Mouse (Mus musculus): ENCODE data around the gene Smim14. TPM values are rescaled to one million over a fixed set of nuclear protein-coding genes. Genes with fewer than 3 reads are reported as not detected.

The Smim14 gene
- total RNA-seq, 2 experiments from 2014 or later: 45.5 to 49.0 TPM

- no peak for DNase-seq
Observed at GRCm38 (mm10) chr5:65460361-65460760, 76.6 kb downstream of the Smim14 start.

GRCm38 (mm10) chr5:65459454-65459853 is 77.5 kb downstream of the Smim14 start:
- no peak for DNase-seq

GRCm38 (mm10) chr5:65457846-65458245 is 79.1 kb downstream of the Smim14 start:
- DNase-seq: no peak

- DNase-seq: no peak
Observed at GRCm38 (mm10) chr5:65457086-65457827, 79.7 kb downstream of the Smim14 start.

GRCm38 (mm10) chr5:65454771-65455170 is 82.2 kb downstream of the Smim14 start:
- DNase-seq: no peak

DNA sequence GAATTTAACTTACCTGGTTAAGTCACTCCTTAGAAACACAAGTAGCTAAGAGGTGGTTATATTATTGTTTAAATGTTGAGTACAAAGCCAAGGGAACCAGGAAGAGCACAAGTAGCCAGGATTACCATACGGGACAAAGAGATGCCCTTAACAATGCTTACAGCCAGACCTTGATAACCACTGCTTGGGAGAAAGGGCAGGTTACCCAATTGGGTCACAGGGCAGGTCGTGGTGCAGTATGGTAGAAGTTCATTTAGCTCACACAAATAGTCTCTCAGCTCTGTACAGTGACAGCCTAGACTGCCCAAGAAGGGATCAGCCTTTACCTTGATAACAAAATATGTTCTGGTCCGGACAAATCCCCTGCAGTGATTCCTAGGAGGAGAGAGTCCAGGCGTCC is 88.0 kb downstream of the Smim14 start:
- no peak for DNase-seq

GRCm38 (mm10) chr5:65447826-65448225 is 89.2 kb downstream of the Smim14 start:
- no peak for DNase-seq

- DNase-seq: no peak
Observed at GRCm38 (mm10) chr5:65446756-65447155, 90.2 kb downstream of the Smim14 start.

DNA sequence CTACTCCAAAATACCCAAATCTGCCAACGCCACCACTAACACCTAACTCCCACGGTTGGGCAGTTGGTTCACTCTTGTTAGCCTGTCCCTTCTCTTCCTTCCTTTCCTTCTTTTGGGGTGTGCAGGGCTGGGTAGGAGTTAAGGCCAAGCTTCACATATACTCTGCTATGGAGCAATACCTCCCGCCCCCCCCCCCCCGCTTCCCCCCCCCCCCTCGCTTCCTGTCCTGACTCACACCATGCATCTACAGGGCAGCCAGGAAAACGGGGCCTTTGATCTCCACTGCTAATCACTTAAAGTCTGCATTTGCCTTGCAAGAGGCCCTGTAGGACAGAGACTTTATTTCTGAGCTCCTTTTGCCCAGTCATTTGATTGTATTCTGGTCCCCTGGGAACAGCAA is 92.0 kb downstream of the Smim14 start:
- no peak for DNase-seq

DNA sequence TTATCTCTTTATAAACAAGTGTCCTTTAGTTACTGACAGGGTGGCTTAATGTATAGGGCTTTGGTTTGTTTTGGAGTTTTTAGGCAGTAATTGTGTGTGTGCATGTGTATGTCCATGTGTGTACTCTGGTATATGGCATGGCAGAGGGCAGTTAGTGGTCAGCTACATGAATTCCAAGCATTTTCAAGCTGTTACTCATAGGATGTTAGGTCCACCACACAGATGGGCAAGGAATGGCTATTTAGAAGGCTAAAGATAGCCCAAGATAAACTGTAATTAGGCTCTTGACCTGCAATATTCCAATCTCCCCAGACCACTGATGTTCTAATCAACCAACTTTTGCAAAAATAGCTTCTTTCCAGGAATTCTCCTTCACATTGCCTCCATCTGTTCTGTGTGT is 98.9 kb downstream of the Smim14 start:
- DNase-seq: no peak

- DNase-seq: peak; percentile 95
Observed at GRCm38 (mm10) chr5:65435806-65436561, 101.0 kb downstream of the Smim14 start, which contains the start of gene Ugdh. TSS of gene Ugdh (minus strand) at chr5:65435949.

DNA sequence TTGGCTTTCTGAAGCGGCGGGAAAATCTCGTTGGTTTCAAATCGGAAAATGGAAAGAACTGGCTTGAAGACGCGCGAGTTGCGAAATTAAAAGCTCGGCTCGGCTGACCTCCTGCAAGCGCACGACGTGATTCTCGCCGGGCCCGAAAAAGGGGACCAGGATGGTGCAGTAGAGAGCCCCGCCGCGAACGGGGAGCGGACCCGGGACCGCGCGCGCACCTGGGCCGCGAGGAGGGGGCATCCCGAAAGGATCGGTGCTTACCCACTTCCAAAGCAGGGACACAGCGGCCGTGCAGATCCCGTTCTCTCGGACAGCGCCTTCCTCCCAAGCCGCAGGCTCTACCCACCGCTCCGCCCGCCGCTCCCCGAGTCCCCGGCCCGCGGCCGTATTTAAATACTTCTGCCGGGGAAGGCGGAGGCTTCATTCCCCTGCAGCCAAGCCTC is 101.6 kb downstream of the Smim14 start:
- no peak for DNase-seq

DNA sequence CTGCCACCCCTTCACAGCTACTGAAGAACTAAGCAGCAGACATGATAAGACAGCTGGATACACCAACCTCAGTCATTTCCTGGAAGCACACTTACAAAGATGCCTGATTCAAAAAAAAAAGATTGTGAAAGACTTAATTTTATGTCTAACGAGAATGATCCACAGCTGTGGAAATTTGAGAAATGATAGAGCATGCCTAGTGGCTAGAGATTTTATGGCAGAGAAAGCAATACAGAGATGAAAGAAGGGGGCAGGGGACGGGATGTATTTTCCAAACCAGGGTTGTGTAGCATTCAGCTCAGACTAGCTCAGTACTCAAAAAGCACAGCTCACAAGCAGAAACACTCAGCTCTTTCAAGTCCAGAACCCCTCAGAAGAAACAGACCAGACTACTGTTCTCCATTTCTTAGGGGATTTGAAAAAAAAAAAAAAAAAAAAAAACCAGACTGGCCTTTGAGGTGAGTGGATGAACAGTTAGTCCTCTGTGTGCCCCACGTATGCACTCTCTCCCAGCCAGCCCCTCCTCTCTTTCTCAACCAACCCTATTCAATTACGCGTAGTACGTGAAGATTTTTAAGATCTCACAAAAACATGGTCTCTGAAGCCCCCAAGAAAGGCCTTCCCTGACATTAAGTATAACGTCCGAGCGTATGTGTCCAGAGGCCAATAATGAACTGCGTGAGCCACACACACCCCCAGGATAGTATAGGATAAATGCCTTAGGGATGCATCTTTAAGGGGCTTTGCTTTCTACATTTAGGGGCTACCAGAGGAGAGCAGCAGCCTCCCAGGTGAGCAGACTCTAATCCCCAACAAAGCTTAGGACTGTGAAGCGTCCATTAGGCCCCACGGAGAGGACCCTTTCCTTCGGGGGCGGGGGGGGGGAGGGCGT is 102.3 kb downstream of the Smim14 start:
- DNase-seq: no peak

DNA sequence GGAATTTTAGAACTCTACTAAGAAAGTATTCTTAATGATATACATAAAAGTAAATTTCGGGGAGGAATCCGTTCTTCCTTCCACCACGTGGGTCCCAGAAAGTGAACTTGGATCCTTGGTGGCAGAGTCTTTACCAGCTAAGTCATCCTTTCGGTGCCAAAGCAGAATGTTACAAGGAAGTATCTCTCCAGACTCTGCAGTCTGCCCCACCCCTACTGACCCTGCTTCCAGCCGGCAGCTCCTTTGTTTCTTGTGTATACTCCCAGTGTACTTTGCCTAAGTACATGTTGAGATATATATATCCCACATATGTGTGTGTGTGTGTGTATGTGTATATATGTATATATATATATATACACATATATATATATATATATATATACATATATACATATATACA is 107.5 kb downstream of the Smim14 start:
- DNase-seq: no peak

- no peak for DNase-seq
Observed at GRCm38 (mm10) chr5:65428321-65428720, 108.7 kb downstream of the Smim14 start.

DNA sequence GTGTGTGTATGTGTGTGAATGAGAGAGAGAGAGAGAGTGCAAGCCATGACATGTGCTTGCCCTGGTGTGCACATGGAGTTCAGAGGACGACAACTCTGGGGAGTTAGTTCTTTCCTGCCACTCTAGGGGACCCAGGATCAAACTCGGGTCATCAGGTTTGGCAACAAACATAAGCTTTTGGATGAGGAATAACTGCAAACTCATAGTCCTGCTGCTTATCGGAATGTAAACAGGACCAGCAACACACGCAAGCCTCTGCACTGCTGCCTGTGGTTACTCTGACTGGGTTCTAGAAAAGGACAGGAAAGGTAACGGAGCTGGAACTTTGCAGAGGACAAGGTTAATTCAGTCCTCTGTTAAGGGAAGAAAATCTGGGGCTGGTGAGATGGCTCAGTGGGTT is 111.7 kb downstream of the Smim14 start:
- DNase-seq: no peak

DNA sequence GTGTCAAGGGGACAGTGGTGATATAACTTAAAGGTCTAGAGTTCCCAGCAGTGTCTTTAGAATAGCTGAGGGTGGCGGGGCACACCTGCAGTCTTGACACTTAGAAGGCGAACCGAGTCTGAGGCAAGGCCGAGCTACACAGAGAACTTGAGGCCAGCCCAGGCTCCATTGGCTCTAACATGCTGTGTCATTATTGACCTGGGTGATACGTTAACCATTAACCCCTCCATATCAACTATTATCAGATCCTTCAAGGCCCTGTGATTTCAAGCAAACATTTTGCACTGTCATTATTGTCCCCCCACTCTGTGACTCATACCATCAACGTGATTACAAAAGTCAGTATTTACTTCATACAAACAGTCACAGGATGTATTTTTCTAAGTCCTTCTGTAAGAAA is 112.8 kb downstream of the Smim14 start:
- no peak for DNase-seq

DNA sequence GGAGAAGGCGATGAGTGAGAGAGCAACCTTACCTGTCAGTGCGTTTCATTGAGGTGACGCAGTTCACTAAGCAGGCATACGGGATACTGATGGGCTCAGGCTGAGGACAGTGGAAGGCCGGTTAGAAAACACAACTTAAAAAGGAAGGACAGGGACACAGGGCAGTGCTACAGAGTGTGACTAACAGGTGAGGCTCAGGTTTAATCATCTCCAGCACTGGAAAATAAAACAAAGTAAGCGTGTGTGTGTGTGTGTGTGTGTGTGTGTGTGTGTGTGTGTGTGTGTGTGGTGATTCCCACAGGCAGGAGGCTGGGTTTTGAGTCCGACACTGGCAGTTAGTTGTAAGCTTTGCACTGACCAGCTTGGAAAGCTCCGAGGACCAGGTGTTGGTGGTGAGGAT is 114.2 kb downstream of the Smim14 start:
- DNase-seq: no peak

GRCm38 (mm10) chr5:65420822-65421221 is 116.2 kb downstream of the Smim14 start:
- no peak for DNase-seq

GRCm38 (mm10) chr5:65419136-65419535 is 117.8 kb downstream of the Smim14 start:
- DNase-seq: no peak

DNA sequence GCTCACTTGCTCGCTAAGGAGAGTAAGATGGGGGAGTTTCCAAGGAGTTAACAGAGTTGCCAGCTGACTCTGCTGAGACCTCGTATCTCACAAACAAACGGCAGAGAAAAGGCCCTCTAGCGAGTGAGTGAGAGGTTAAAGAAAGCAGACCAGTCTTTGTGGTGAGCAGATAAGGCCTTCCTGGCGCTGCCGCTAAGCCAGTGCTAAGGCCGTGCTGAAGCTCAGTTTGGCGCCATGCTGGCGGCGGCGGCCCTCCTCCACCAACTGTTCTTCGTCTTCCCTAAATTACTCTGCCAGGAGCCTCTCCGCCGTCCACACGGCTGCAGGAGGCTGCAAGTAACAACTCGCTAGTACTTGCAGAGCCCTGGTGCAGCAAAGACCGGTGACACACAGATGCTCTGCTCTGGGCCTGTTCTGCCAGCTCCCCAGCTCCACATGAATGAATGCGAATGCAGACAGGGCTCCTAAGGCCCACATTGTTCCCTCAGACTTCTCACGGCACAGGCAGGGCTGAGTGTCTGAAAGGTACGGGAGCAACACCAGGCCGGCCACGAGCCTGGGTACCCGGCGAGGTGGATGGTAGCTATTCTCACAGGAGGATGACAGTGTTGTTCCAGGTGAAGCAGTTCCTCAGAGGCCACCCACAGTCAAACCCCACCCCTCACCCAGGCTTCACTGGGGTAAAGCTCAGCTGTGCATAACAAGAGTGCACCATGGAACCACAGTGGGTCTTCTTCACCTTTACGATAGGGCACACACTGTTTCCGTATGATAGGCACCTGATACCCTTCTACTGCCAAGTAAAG is 121.1 kb downstream of the Smim14 start:
- no peak for DNase-seq

GRCm38 (mm10) chr5:65407989-65408388 is 129.0 kb downstream of the Smim14 start:
- DNase-seq: no peak

Data from gastrocnemius, postnatal 10 days (tissue).